Mouse (Mus musculus) embryonic facial prominence, embryonic 10.5 days (tissue): ENCODE measurements around the gene Eml1. TPM values are rescaled to one million over a fixed set of nuclear protein-coding genes. Genes with fewer than 3 reads are reported as not detected.

Experiments used
- DNase-seq: peaks from one replicate; pipeline ENCODE4 v3.0.0-alpha.2; 2017; ENCODE audit warnings: low spot score
- H3K27ac ChIP-seq: fragments of 300-500 bp; sonication (generic); replicated peaks from 2 replicates; pipeline ENCODE4 v1.5.1; 2016; ENCODE audit warnings: mild to moderate bottlenecking
- H3K27me3 ChIP-seq: fragments of 300-500 bp; sonication (generic); replicated peaks from 2 replicates; pipeline ENCODE4 v1.6.1; 2016; ENCODE audit warnings: low read depth, mild to moderate bottlenecking; ENCODE audit not compliant: poor library complexity, severe bottlenecking
- H3K36me3 ChIP-seq: fragments of 300-500 bp; sonication (generic); replicated peaks from 2 replicates; pipeline ENCODE4 v1.6.1; 2016; ENCODE audit warnings: mild to moderate bottlenecking, moderate library complexity
- H3K4me1 ChIP-seq: fragments of 300-500 bp; sonication (generic); 2 replicates; pipeline ENCODE4 v1.6.1; 2016
- H3K4me3 ChIP-seq: fragments of 300-500 bp; sonication (generic); 2 replicates; pipeline ENCODE4 v1.5.1; 2016; ENCODE audit warnings: mild to moderate bottlenecking, moderate library complexity
- H3K9me3 ChIP-seq: fragments of 300-500 bp; sonication (generic); 2 replicates; pipeline ENCODE4 v1.6.1; 2016; ENCODE audit warnings: mild to moderate bottlenecking
- WGBS: fragments of 180-500 bp; shearing (Covaris S2); methylation state at CpG from one replicate; pipeline ENCODE4 v1.1.7; 2016; 5-methylcytosine and 5-hydroxymethylcytosine counted together
- polyA plus RNA-seq: library from polyadenylated mRNA; unstranded; fragments of >200 nt; fragmentation: Nextera tagmentation; extraction: Ambion mirVana; gene quantifications from 2 replicates; pipeline ENCODE4 v1.2.1, GENCODE M21; 2016

Eml1 gene
- polyA plus RNA-seq, 1 experiment from 2014 or later, result 70.6 TPM

- H3K9me3 ChIP-seq, result no peaks in the 10 kb centered on the region
- no peak overlapping the region for H3K27ac ChIP-seq
- no peak for DNase-seq
- WGBS, result 89% methylated on average over 13 of the region's 13 CpGs
- peaks cover 19% of the 10 kb centered on the region; the same call in 1 of the 2 replicates for H3K4me1 ChIP-seq
- H3K27me3 ChIP-seq, result no peaks in the 10 kb centered on the region
- H3K4me3 ChIP-seq, result no peak overlapping the region
- H3K36me3 ChIP-seq, result no peaks in the 10 kb centered on the region
Observed at GRCm38 (mm10) chr12:108378379-108379133, 7.8 kb downstream of the Eml1 start.

GRCm38 (mm10) chr12:108386476-108387232, 15.9 kb downstream of the Eml1 start:
- Histone ChIP-seq H3K27ac (no peak overlapping the region), H3K4me3 (no peak overlapping the region), H3K4me1 (peaks cover 31% of the 10 kb centered on the region), H3K9me3 (no peaks in the 10 kb centered on the region), H3K36me3 (no peaks in the 10 kb centered on the region), H3K27me3 (0 out of 2 replicates have a peak, but pooled peaks cover 3% of the 10 kb centered on the region)
- DNase-seq, result no peak
- 69% methylated on average over 13 of the region's 13 CpGs for WGBS

GRCm38 (mm10) chr12:108389718-108390117, 19.0 kb downstream of the Eml1 start:
- H3K27ac ChIP-seq, result no peak overlapping the region
- no peaks in the 10 kb centered on the region for H3K9me3 ChIP-seq
- H3K4me1 ChIP-seq, result peaks cover 40% of the 10 kb centered on the region
- H3K27me3 ChIP-seq, result 0 out of 2 replicates have a peak, but pooled peaks cover 3% of the 10 kb centered on the region
- H3K4me3 ChIP-seq, result no peak overlapping the region
- H3K36me3 ChIP-seq, result no peaks in the 10 kb centered on the region
- no peak for DNase-seq
- 24% methylated on average over 3 of the region's 3 CpGs for WGBS

- H3K27ac ChIP-seq, result no peak overlapping the region
- H3K4me1 ChIP-seq, result peaks cover 48% of the 10 kb centered on the region
Observed at GRCm38 (mm10) chr12:108392254-108393044, 21.7 kb downstream of the Eml1 start.

GRCm38 (mm10) chr12:108393082-108393481, 22.3 kb downstream of the Eml1 start:
- no peak overlapping the region for H3K27ac ChIP-seq
- WGBS, result 90% methylated on average over 4 of the region's 4 CpGs
- peaks cover 47% of the 10 kb centered on the region for H3K4me1 ChIP-seq
- no peaks in the 10 kb centered on the region for H3K36me3 ChIP-seq
- H3K27me3 ChIP-seq, result 0 out of 2 replicates have a peak, but pooled peaks cover 1% of the 10 kb centered on the region
- DNase-seq, result no peak
- no peaks in the 10 kb centered on the region for H3K9me3 ChIP-seq
- no peak overlapping the region for H3K4me3 ChIP-seq

More at GRCm38 (mm10) chr12:108392254-108393044, 21.7 kb downstream of the Eml1 start:
- 71% methylated on average over 12 of the region's 12 CpGs for WGBS
- Histone ChIP-seq H3K9me3 (no peaks in the 10 kb centered on the region), H3K4me3 (no peak overlapping the region), H3K36me3 (no peaks in the 10 kb centered on the region), H3K27me3 (0 out of 2 replicates have a peak, but pooled peaks cover 3% of the 10 kb centered on the region)
- no peak for DNase-seq

- Histone ChIP-seq H3K4me3 (no peak overlapping the region), H3K4me1 (peaks cover 47% of the 10 kb centered on the region), H3K9me3 (no peaks in the 10 kb centered on the region), H3K27ac (peak overlapping the region; percentile 52; the same call in 1 of the 2 replicates), H3K27me3 (no peaks in the 10 kb centered on the region), H3K36me3 (no peaks in the 10 kb centered on the region)
- DNase-seq, result no peak
- WGBS, result 81% methylated on average over 4 of the region's 4 CpGs
Observed at GRCm38 (mm10) chr12:108393637-108394036, 22.9 kb downstream of the Eml1 start.

- Histone ChIP-seq H3K4me3 (no peak overlapping the region), H3K27ac (no peak overlapping the region), H3K27me3 (no peaks in the 10 kb centered on the region), H3K4me1 (peaks cover 43% of the 10 kb centered on the region), H3K36me3 (no peaks in the 10 kb centered on the region), H3K9me3 (no peaks in the 10 kb centered on the region)
- DNase-seq, result no peak
- 90% methylated on average over 17 of the region's 17 CpGs for WGBS
Observed at GRCm38 (mm10) chr12:108394534-108395284, 24.0 kb downstream of the Eml1 start.

GRCm38 (mm10) chr12:108395285-108395660, 24.5 kb downstream of the Eml1 start:
- H3K36me3 ChIP-seq, result no peaks in the 10 kb centered on the region
- no peaks in the 10 kb centered on the region for H3K27me3 ChIP-seq
- DNase-seq, result no peak
- WGBS, result 82% methylated on average over 6 of the region's 6 CpGs
- no peak overlapping the region for H3K4me3 ChIP-seq
- no peaks in the 10 kb centered on the region for H3K9me3 ChIP-seq
- peak overlapping the region; percentile 66; the same call in 1 of the 2 replicates for H3K27ac ChIP-seq
- peaks cover 41% of the 10 kb centered on the region for H3K4me1 ChIP-seq

GRCm38 (mm10) chr12:108396081-108396947, 25.6 kb downstream of the Eml1 start:
- H3K27ac ChIP-seq, result peak overlapping the region; percentile 66
- H3K27me3 ChIP-seq, result no peaks in the 10 kb centered on the region
- peak; percentile 70 for DNase-seq
- 62% methylated on average over 11 of the region's 11 CpGs for WGBS
- peaks cover 38% of the 10 kb centered on the region for H3K4me1 ChIP-seq
- H3K9me3 ChIP-seq, result no peaks in the 10 kb centered on the region
- H3K36me3 ChIP-seq, result no peaks in the 10 kb centered on the region
- H3K4me3 ChIP-seq, result no peak overlapping the region

GRCm38 (mm10) chr12:108398681-108399080, 27.9 kb downstream of the Eml1 start:
- Histone ChIP-seq H3K9me3 (no peaks in the 10 kb centered on the region), H3K4me3 (no peak overlapping the region), H3K36me3 (no peaks in the 10 kb centered on the region), H3K27ac (no peak overlapping the region), H3K4me1 (peaks cover 28% of the 10 kb centered on the region), H3K27me3 (no peaks in the 10 kb centered on the region)
- DNase-seq, result no peak
- 88% methylated on average over 7 of the region's 7 CpGs for WGBS

GRCm38 (mm10) chr12:108399191-108399590, 28.4 kb downstream of the Eml1 start:
- H3K4me1 ChIP-seq, result peaks cover 27% of the 10 kb centered on the region
- DNase-seq, result no peak
- H3K4me3 ChIP-seq, result no peak overlapping the region
- WGBS, result 88% methylated on average over 8 of the region's 8 CpGs
- H3K27me3 ChIP-seq, result no peaks in the 10 kb centered on the region
- no peak overlapping the region for H3K27ac ChIP-seq
- H3K36me3 ChIP-seq, result no peaks in the 10 kb centered on the region
- no peaks in the 10 kb centered on the region for H3K9me3 ChIP-seq
